Mouse (Mus musculus) effector memory CD4-positive, alpha-beta T cell, adult 5 months (primary cell): Measurements from ENCODE around the gene Gm21760. TPM values are rescaled to one million over a fixed set of nuclear protein-coding genes. Genes with fewer than 3 reads are reported as not detected.

Experiments used
- polyA plus RNA-seq: library from polyadenylated mRNA; unstranded; fragments of 100-300 nt; shearing (Covaris generic); gene quantifications from one replicate; pipeline ENCODE4 v1.2.1, GENCODE M21; 2017

Gm21760 gene
- polyA plus RNA-seq = not detected

DNA sequence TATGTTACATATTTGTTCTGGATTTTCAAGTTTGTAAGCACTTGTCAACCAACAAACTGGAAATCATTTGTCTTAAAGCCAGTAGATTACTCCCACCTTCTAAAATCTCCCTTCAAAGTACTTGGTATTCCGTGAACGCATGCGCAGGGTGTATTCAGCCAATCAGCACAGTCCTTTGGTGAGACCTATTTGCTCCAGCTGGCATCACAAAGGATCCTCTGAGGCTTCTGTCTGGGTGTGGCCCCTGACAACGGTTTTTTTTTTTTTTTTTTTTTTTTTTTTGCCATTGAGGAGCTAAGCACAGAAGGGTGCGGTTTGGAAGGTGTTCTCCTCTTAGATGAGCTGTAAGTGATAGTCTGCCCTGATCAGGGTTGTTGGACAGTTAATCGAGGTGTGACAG, at the start of gene Gm21760:
Gene Gm21760, plus strand, starts transcription at position 301 of the 400 bp plus-strand sequence.

